Mouse (Mus musculus) kidney, adult 2 months (tissue): ENCODE results near the gene Ckb. TPM values are rescaled to one million over a fixed set of nuclear protein-coding genes. Genes with fewer than 3 reads are reported as not detected.
"Not testable (repeated sequence)": the region's sequence is repeated elsewhere in the genome, so short reads cannot be mapped to it uniquely, and the experiment has no call there.

Experiments used
- DNase-seq: peaks from one replicate; pipeline ENCODE4 v3.0.0; 2021
- H3K27ac ChIP-seq: fragments of 200-500 bp; 2 replicates; pipeline ENCODE4 v1.5.1; 2012; ENCODE audit warnings: low read depth, low read length, control low read depth, inconsistent platforms; ENCODE audit not compliant: insufficient read depth
- H3K27me3 ChIP-seq: fragments of 200-500 bp; replicated peaks from 2 replicates; pipeline ENCODE4 v1.6.1; 2012; ENCODE audit warnings: mild to moderate bottlenecking, moderate library complexity, low read length, inconsistent platforms; ENCODE audit not compliant: control insufficient read depth, insufficient read depth
- H3K36me3 ChIP-seq: fragments of 200-500 bp; 2 replicates; pipeline ENCODE4 v1.6.1; 2012; ENCODE audit warnings: mild to moderate bottlenecking, moderate library complexity, low read length, inconsistent platforms; ENCODE audit not compliant: control insufficient read depth, insufficient read depth
- H3K4me1 ChIP-seq: fragments of 200-500 bp; 2 replicates; pipeline ENCODE4 v1.6.1; 2011; ENCODE audit warnings: low read length; ENCODE audit not compliant: control insufficient read depth, insufficient read depth
- H3K4me3 ChIP-seq: fragments of 200-500 bp; 2 replicates; pipeline ENCODE4 v1.5.1; 2011; ENCODE audit warnings: mild to moderate bottlenecking, low read depth, low read length, control low read depth; ENCODE audit not compliant: insufficient read depth
- CTCF ChIP-seq: fragments of 200-500 bp; conservative IDR thresholded peaks from 2 replicates; pipeline ENCODE4 v1.5.1; 2011; ENCODE audit warnings: low read depth, mild to moderate bottlenecking, control low read depth, low read length, moderate library complexity, mixed read lengths; ENCODE audit not compliant: insufficient read depth, insufficient read length
- POLR2A ChIP-seq: fragments of 200-500 bp; IDR thresholded peaks from one replicate; pipeline ENCODE4 v1.6.1; 2011; ENCODE audit warnings: low read depth, low read length, control low read depth
- WGBS: fragments of 180-500 bp; shearing (Covaris S2); methylation state at CpG from one replicate; pipeline ENCODE4 v1.1.7; 2018; 5-methylcytosine and 5-hydroxymethylcytosine counted together
- polyA plus RNA-seq: library from polyadenylated mRNA; depleted of rRNA; stranded (reverse); fragments of >200 nt; gene quantifications from 2 replicates; pipeline ENCODE4 v1.2.3, GENCODE M21; 2012

Ckb gene
- polyA plus RNA-seq, 1 experiment, result 280 TPM

- DNase-seq, result no peak
- WGBS, result 60% methylated on average over 17 of the region's 17 CpGs
- no peaks in the 10 kb centered on the region for H3K36me3 ChIP-seq
- H3K27ac ChIP-seq, result no peak overlapping the region
- no peak overlapping the region for H3K4me3 ChIP-seq
- H3K4me1 ChIP-seq, result no peaks in the 10 kb centered on the region; the same call in 1 of the 2 replicates
- TF ChIP-seq CTCF (no peak), POLR2A (no peak)
- no peaks in the 10 kb centered on the region for H3K27me3 ChIP-seq
Observed at GRCm38 (mm10) chr12:111663228-111664143, 8.7 kb downstream of the Ckb start.

- not testable (repeated sequence) for H3K4me3 ChIP-seq, H3K36me3 ChIP-seq
- WGBS, result 96% methylated on average over 11 of the region's 11 CpGs
Observed at GRCm38 (mm10) chr12:111661554-111661953, 10.6 kb downstream of the Ckb start.

GRCm38 (mm10) chr12:111660628-111661027 is 11.5 kb downstream of the Ckb start:
- no peak overlapping the region for H3K4me3 ChIP-seq
- peaks cover 2% of the 10 kb centered on the region; the same call in 1 of the 2 replicates for H3K36me3 ChIP-seq
- no peak for DNase-seq
- H3K4me1 ChIP-seq, result peaks cover 16% of the 10 kb centered on the region; the same call in 1 of the 2 replicates
- 89% methylated on average over 1 of the region's 1 CpGs for WGBS
- TF ChIP-seq POLR2A (no peak), CTCF (no peak)
- H3K27ac ChIP-seq, result no peak overlapping the region
- H3K27me3 ChIP-seq, result no peaks in the 10 kb centered on the region

More at GRCm38 (mm10) chr12:111661554-111661953, 10.6 kb downstream of the Ckb start:
- not testable (repeated sequence) for H3K27me3 ChIP-seq, H3K4me1 ChIP-seq, H3K27ac ChIP-seq, DNase-seq

- peaks cover 22% of the 10 kb centered on the region; the same call in 1 of the 2 replicates for H3K4me1 ChIP-seq
- H3K27ac ChIP-seq, result no peak overlapping the region
- TF ChIP-seq POLR2A (no peak), CTCF (no peak)
- 76% methylated on average over 4 of the region's 4 CpGs for WGBS
- DNase-seq, result peak; percentile 65
- H3K36me3 ChIP-seq, result peaks cover 2% of the 10 kb centered on the region; the same call in 1 of the 2 replicates
- no peak overlapping the region for H3K4me3 ChIP-seq
- H3K27me3 ChIP-seq, result no peaks in the 10 kb centered on the region
Observed at GRCm38 (mm10) chr12:111659331-111659730, 12.8 kb downstream of the Ckb start.

- H3K36me3 ChIP-seq, result peaks cover 2% of the 10 kb centered on the region; the same call in 1 of the 2 replicates
- H3K4me1 ChIP-seq, result peaks cover 22% of the 10 kb centered on the region; the same call in 1 of the 2 replicates
- DNase-seq, result peak; percentile 81
- 40% methylated on average over 11 of the region's 11 CpGs for WGBS
- no peak overlapping the region for H3K27ac ChIP-seq
- H3K4me3 ChIP-seq, result no peak overlapping the region
- H3K27me3 ChIP-seq, result no peaks in the 10 kb centered on the region
- TF ChIP-seq CTCF (no peak), POLR2A (no peak)
Observed at GRCm38 (mm10) chr12:111655695-111656094, 16.4 kb downstream of the Ckb start.

GRCm38 (mm10) chr12:111653434-111653833 is 18.7 kb downstream of the Ckb start:
- Histone ChIP-seq H3K4me1 (peaks cover 22% of the 10 kb centered on the region; the same call in 1 of the 2 replicates), H3K27ac (no peak overlapping the region), H3K36me3 (peaks cover 4% of the 10 kb centered on the region), H3K4me3 (no peak overlapping the region), H3K27me3 (no peaks in the 10 kb centered on the region)
- 24% methylated on average over 3 of the region's 3 CpGs for WGBS
- TF ChIP-seq CTCF (peak; percentile 86), POLR2A (no peak)
- peak; percentile 77 for DNase-seq

GRCm38 (mm10) chr12:111652953-111653352 is 19.2 kb downstream of the Ckb start:
- DNase-seq, result no peak
- Histone ChIP-seq H3K27me3 (no peaks in the 10 kb centered on the region), H3K36me3 (peaks cover 4% of the 10 kb centered on the region), H3K4me3 (no peak overlapping the region), H3K27ac (no peak overlapping the region), H3K4me1 (peaks cover 22% of the 10 kb centered on the region; the same call in 1 of the 2 replicates)
- TF ChIP-seq CTCF (no peak), POLR2A (no peak)
- 90% methylated on average over 3 of the region's 3 CpGs for WGBS
